Mouse (Mus musculus): ENCODE results near the gene Recql5.

GRCm38 (mm10) chr11:115869393-115869792 lies 63.9 kb downstream of the Recql5 start:
- TF ChIP-seq POLR2A (IDR thresholded peaks at IDR 0.05; ENCODE audit: insufficient read depth, low read depth, low read length), result no peak
- TF ChIP-seq CTCF (IDR thresholded peaks at IDR 0.05), result no peak
- no peak for TF ChIP-seq EP300 (IDR thresholded peaks at IDR 0.05; ENCODE audit: insufficient read depth, low read depth, low read length)

All from heart, adult 2 months (tissue).